Mouse (Mus musculus) C2C12 (cell line): Measurements from ENCODE around the gene Dennd6a.

ENCODE experiments used
- CEBPB ChIP-seq: IDR thresholded peaks from one replicate; pipeline ENCODE4 v1.6.1; 2011; ENCODE audit warnings: low read depth, mild to moderate bottlenecking, control low read depth, moderate library complexity
- CTCF ChIP-seq: IDR thresholded peaks from one replicate; pipeline ENCODE4 v1.5.1; 2011; ENCODE audit not compliant: control insufficient read depth, insufficient read depth, insufficient read length
- MYOD1 ChIP-seq: IDR thresholded peaks from one replicate; pipeline ENCODE4 v1.6.1; 2011; ENCODE audit warnings: low read depth; ENCODE audit not compliant: control insufficient read depth, insufficient read length
- MYOG ChIP-seq: IDR thresholded peaks from one replicate; pipeline ENCODE4 v1.6.1; 2011; ENCODE audit not compliant: control insufficient read depth, insufficient read length; ENCODE audit errors: extremely low read depth
- USF1 ChIP-seq: IDR thresholded peaks from one replicate; pipeline ENCODE4 v1.6.1; 2011; ENCODE audit warnings: low read depth, mild to moderate bottlenecking, control low read depth, moderate library complexity

DNA sequence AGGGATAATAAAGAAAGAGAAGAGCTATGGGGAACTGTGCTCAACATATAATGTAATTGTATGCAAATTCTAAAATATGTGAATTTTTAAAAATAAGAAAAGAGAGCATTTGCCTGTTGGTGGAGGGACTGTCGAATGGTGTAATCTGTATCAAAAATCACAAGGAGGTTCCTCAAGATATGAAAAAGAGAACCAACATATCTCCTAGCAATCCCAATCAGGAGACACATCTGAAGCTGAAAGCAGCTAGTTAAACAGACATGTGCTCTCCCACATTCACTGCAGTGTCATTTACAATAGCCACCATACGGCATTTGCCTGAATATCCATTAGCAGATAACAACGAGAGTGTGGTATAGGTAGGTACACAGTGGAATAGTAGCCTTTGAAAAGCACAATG lies 20.8 kb upstream of the Dennd6a start:
- TF ChIP-seq CTCF, result no peak
- TF ChIP-seq MYOG, result no peak
- no peak for TF ChIP-seq MYOD1
- TF ChIP-seq USF1, result no peak
- no peak for TF ChIP-seq CEBPB
